Mouse (Mus musculus) olfactory bulb, adult 2 months (tissue): ENCODE data around the gene Sec61a2.

Experiments
- CTCF ChIP-seq: fragments of 200-500 bp; IDR thresholded peaks from 2 replicates; pipeline ENCODE4 v1.5.1; 2012; ENCODE audit warnings: low read depth, mild to moderate bottlenecking, low read length, moderate library complexity; ENCODE audit not compliant: insufficient read depth
- POLR2A ChIP-seq: fragments of 200-500 bp; IDR thresholded peaks from 2 replicates; pipeline ENCODE4 v1.6.1; 2012; ENCODE audit warnings: mild to moderate bottlenecking, low read depth, low read length, moderate library complexity; ENCODE audit not compliant: insufficient read depth

DNA sequence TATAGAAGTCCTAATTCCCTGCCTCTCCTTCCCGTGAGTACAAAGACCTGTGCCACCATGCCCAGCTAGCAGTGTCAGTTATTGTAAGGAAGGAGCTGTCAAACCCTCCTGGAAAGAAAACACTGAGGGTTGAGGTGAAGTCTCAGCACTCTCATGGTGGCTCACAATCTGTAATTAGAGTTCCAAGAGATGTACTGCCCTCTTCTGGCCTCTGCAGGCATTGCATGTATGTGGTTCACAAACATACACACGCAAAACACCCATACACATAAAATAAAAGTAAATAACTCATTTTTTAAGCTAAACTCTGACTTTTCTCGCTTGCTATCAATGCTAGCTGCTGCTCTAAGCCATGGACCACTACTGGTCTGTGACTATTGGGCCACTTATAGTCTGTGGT is 11.4 kb upstream of the Sec61a2 start:
- no peak for TF ChIP-seq CTCF
- TF ChIP-seq POLR2A: no peak
